Mouse (Mus musculus) lung, embryonic 16.5 days (tissue): ENCODE data around the gene Fam25c. TPM values are rescaled to one million over a fixed set of nuclear protein-coding genes. Genes with fewer than 3 reads are reported as not detected.

ENCODE experiments used
- ATAC-seq: fragments of 200-750 bp; cut with Nextera tagmentation; 2 replicates; pipeline ENCODE4 v1.8.0; 2017; ENCODE audit warnings: low read depth, mild to moderate bottlenecking, moderate library complexity
- H3K27ac ChIP-seq: fragments of 300-500 bp; sonication (generic); 2 replicates; pipeline ENCODE4 v1.5.1; 2014; ENCODE audit warnings: mild to moderate bottlenecking, control low read depth, low read length
- H3K27me3 ChIP-seq: fragments of 300-500 bp; sonication (generic); 2 replicates; pipeline ENCODE4 v1.6.1; 2014; ENCODE audit warnings: low read depth, low read length, mixed read lengths; ENCODE audit not compliant: control insufficient read depth, insufficient read depth
- H3K36me3 ChIP-seq: fragments of 300-500 bp; sonication (generic); 2 replicates; pipeline ENCODE4 v1.6.1; 2014; ENCODE audit warnings: low read length; ENCODE audit not compliant: control insufficient read depth, insufficient read depth
- H3K4me1 ChIP-seq: fragments of 300-500 bp; sonication (generic); replicated peaks from 2 replicates; pipeline ENCODE4 v1.6.1; 2014; ENCODE audit warnings: low read length, mixed read lengths; ENCODE audit not compliant: control insufficient read depth, insufficient read depth
- H3K4me2 ChIP-seq: fragments of 300-500 bp; sonication (generic); 2 replicates; pipeline ENCODE4 v1.6.1; 2014; ENCODE audit warnings: low read depth, low read length, control low read depth
- H3K4me3 ChIP-seq: fragments of 300-500 bp; sonication (generic); 2 replicates; pipeline ENCODE4 v1.5.1; 2014; ENCODE audit warnings: mild to moderate bottlenecking, low read length, control low read depth
- H3K9ac ChIP-seq: fragments of 300-500 bp; sonication (generic); 2 replicates; pipeline ENCODE4 v1.6.1; 2014; ENCODE audit warnings: low read length, control low read depth
- H3K9me3 ChIP-seq: fragments of 300-500 bp; sonication (generic); 2 replicates; pipeline ENCODE4 v1.6.1; 2016; ENCODE audit warnings: low read length; ENCODE audit not compliant: control insufficient read depth
- whole genome bisulfite sequencing: fragments of 180-500 bp; shearing (Covaris S2); extraction: QIAGEN DNeasy Blood & Tissue Kit; methylation state at CpG from one replicate; pipeline ENCODE4 v1.1.7; 2014; 5-methylcytosine and 5-hydroxymethylcytosine counted together
- polyA plus RNA-seq: library from polyadenylated mRNA; unstranded; fragments of >200 nt; fragmentation: Nextera tagmentation; extraction: Ambion mirVana; gene quantifications from 2 replicates; pipeline ENCODE4 v1.2.1, GENCODE M21; 2015

Gene Fam25c
- polyA plus RNA-seq: 1.0 TPM in 1 of 2 replicates, not detected in the other

DNA sequence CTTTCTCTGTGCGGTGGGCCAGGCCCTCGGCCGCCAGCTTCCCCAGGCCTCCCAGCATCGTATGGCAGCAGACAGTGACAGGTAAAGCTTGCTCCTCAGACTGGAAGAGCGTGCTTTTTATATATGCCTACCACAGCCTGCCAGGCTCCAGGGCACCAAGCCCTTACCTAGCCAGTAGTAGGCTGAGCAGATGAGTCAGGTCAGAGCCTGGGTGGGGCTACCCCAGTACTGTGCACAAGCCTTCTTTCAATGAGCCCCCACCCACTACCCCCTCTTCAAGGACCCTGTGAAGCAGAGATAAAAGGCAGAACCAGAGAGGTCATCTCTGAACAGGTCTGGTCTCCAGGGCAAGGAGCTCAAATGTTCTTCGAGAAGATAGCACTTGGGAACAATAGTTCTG is at the start of gene Fam25c:
TSS of gene Fam25c (minus strand) at position 133 of the 400 bp plus-strand sequence.
- Histone ChIP-seq H3K4me3 (no peak within 1 kb of the TSS), H3K36me3 (no peaks in the 10 kb centered on the region), H3K27me3 (no peaks in the 10 kb centered on the region), H3K27ac (no peak within 1 kb of the TSS), H3K9ac (no peak within 1 kb of the TSS), H3K9me3 (no peaks in the 10 kb centered on the region), H3K4me2 (no peak within 1 kb of the TSS), H3K4me1 (peaks cover 2% of the 10 kb centered on the region; the same call in 1 of the 2 replicates)
- ATAC-seq: peak; percentile 52; the same call in 1 of the 2 replicates
- 55% methylated on average over 6 of the region's 6 CpGs for WGBS

DNA sequence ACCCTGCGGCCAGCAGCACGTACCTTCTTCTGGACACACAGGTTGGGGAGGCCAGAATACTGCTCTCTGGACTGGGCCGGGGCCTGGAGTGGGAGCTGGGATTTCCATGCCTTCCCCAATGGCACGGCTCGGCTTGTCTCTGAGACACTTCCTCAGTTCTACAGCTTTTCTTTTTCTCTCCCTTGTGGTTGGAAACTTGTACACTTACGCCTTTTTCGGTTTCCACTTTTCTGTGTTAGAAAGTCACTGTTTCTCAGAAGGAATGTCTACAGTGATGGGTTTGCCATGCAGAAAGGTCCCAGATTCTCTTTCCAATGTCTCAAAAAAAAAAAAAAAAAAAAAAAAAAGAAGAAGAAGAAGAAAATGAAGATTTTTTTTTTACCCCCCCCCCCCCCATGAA is 48.2 kb upstream of the Fam25c start:
- Histone ChIP-seq H3K4me1 (no peaks in the 10 kb centered on the region), H3K9me3 (no peaks in the 10 kb centered on the region), H3K9ac (no peak overlapping the region), H3K4me2 (no peak overlapping the region), H3K36me3 (peaks cover 31% of the 10 kb centered on the region), H3K4me3 (no peak overlapping the region), H3K27me3 (no peaks in the 10 kb centered on the region), H3K27ac (no peak overlapping the region)
- ATAC-seq: no peak
- WGBS: 91% methylated on average over 7 of the region's 7 CpGs

DNA sequence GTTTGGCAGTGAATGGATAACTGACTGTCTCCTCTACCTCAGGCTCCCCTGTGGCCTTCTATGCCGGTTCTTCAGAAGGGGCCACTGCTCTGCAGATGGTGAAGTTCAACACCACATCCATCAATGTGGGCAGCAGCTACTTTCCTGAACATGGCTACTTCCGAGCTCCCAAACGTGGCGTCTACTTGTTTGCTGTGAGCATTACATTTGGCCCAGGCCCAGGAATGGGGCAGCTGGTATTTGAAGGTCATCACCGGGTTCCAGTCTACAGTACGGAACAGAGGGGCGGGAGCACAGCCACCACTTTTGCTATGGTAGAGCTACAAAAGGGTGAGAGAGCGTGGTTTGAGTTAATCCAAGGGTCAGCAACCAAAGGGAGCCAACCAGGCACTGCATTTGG is 47.6 kb upstream of the Fam25c start:
- no peaks in the 10 kb centered on the region for H3K9me3 ChIP-seq
- H3K9ac ChIP-seq: no peak overlapping the region
- no peak for ATAC-seq
- H3K27ac ChIP-seq: no peak overlapping the region
- H3K4me3 ChIP-seq: no peak overlapping the region
- H3K4me2 ChIP-seq: no peak overlapping the region
- no peaks in the 10 kb centered on the region for H3K4me1 ChIP-seq
- H3K27me3 ChIP-seq: no peaks in the 10 kb centered on the region
- WGBS: 48% methylated on average over 8 of the region's 8 CpGs
- H3K36me3 ChIP-seq: peaks cover 29% of the 10 kb centered on the region

DNA sequence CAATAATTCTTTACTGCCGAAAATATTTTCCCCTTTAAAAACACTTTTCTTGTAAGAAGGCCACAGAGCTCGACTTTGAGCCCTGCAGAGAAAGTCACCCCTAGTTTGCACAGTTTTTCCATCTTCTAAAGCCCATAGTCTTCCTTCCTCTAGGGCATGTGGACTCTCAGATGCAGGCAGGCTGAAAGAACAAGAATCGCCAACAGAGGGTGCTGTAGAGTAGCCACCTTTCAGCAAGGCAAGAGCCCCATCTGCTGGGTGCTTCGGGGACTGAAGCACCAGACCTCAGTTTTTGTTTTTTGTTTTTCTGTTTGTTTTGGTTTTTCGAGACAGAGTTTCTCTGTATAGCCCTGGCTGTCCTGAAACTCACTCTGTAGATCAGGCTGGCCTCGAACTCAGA is 45.9 kb upstream of the Fam25c start:
- Histone ChIP-seq H3K9ac (no peak overlapping the region), H3K9me3 (no peaks in the 10 kb centered on the region), H3K27ac (no peak overlapping the region), H3K36me3 (peaks cover 17% of the 10 kb centered on the region), H3K4me2 (no peak overlapping the region), H3K4me1 (no peaks in the 10 kb centered on the region), H3K4me3 (no peak overlapping the region), H3K27me3 (no peaks in the 10 kb centered on the region)
- ATAC-seq: no peak
- 52% methylated on average over 6 of the region's 6 CpGs for WGBS

DNA sequence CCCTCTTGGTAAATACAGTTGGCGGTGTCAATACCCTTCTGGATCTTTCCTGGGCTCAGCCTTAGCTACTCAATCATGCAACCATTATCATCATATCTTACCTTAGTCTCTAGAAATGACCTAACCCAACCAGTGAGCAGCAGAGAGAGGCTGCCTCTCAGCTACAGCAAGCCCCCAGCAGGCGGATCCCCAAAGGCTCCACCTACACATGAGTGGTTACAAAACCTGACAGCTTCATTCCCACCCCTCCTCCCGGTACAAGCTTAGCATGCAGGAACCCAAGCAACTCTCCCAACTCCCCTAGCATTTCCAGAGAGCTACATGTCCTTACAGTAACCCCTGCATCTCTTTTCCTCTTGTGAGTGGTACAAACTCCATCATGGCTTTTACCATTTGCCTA is 44.8 kb upstream of the Fam25c start:
- H3K4me3 ChIP-seq: no peak overlapping the region
- 91% methylated on average over 3 of the region's 3 CpGs for WGBS
- H3K36me3 ChIP-seq: peaks cover 13% of the 10 kb centered on the region
- no peak overlapping the region for H3K27ac ChIP-seq
- H3K9ac ChIP-seq: no peak overlapping the region
- no peaks in the 10 kb centered on the region for H3K4me1 ChIP-seq
- no peaks in the 10 kb centered on the region for H3K27me3 ChIP-seq
- H3K4me2 ChIP-seq: no peak overlapping the region
- no peak for ATAC-seq
- no peaks in the 10 kb centered on the region for H3K9me3 ChIP-seq

DNA sequence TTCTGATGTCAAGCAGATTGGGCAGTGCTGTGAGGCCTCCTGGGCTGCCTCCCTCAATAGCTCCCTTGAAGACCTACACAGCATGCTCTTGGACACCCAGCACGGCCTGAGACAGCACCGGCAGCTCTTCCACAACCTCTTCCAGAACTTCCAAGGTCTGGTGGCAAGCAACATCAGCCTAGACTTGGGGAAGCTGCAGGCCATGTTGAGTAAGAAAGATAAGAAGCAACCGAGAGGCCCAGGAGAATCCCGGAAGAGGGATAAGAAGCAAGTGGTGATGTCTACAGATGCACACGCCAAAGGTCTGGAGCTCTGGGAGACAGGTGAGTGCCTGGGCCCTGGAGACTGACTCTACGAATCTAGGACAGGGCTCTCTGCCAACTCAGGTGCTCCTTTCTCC is 44.1 kb upstream of the Fam25c start:
- Histone ChIP-seq H3K4me3 (no peak overlapping the region), H3K9me3 (no peaks in the 10 kb centered on the region), H3K4me2 (no peak overlapping the region), H3K9ac (no peak overlapping the region), H3K27ac (no peak overlapping the region), H3K4me1 (no peaks in the 10 kb centered on the region), H3K27me3 (no peaks in the 10 kb centered on the region), H3K36me3 (peaks cover 6% of the 10 kb centered on the region)
- 89% methylated on average over 6 of the region's 6 CpGs for WGBS
- no peak for ATAC-seq

DNA sequence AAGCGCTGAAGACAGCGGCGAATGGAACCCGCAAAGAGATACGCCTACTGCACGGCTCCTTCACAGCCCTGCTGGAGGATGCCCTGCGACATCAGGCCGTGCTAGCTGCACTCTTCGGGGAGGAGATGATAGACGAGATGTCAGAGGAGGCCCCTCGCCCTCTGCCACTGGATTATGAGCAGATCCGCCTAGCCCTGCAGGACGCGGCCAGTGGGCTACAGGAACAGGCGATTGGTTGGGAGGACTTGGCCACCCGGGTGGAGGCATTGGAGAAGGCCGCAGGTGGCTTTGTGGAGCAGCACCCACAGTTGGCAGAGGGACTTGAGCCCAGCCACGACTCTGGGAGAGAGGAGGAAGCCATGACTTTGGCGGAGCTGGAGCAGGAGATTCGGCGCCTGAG is 43.7 kb upstream of the Fam25c start:
- no peak for ATAC-seq
- H3K4me3 ChIP-seq: no peak overlapping the region
- H3K4me1 ChIP-seq: no peaks in the 10 kb centered on the region
- no peak overlapping the region for H3K4me2 ChIP-seq
- H3K27me3 ChIP-seq: no peaks in the 10 kb centered on the region
- 84% methylated on average over 21 of the region's 21 CpGs for WGBS
- no peak overlapping the region for H3K9ac ChIP-seq
- H3K27ac ChIP-seq: no peak overlapping the region
- no peaks in the 10 kb centered on the region for H3K9me3 ChIP-seq
- peaks cover 6% of the 10 kb centered on the region; the same call in 1 of the 2 replicates for H3K36me3 ChIP-seq

DNA sequence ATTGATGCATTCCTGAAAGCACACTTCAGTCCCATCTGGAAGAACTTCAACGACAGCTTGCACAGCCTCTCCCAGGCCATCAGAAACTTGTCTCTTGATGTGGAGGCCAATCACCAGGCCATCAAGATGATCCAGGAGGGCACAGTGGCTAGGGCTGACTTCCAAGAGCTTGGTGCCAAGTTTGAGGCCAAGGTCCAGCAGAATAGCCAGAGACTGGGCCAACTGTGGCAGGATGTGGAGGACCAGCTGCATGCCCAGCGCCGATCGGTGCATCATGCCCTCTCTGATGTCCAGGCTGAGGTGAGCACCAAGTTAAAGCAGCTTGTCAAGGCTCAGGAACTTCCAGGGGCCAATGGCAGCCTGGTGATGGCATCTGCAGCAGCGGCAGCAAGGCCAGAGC is 42.6 kb upstream of the Fam25c start:
- H3K9ac ChIP-seq: no peak overlapping the region
- ATAC-seq: no peak
- H3K36me3 ChIP-seq: peaks cover 6% of the 10 kb centered on the region; the same call in 1 of the 2 replicates
- H3K27ac ChIP-seq: no peak overlapping the region
- H3K9me3 ChIP-seq: no peaks in the 10 kb centered on the region
- H3K27me3 ChIP-seq: no peaks in the 10 kb centered on the region
- H3K4me2 ChIP-seq: no peak overlapping the region
- no peaks in the 10 kb centered on the region for H3K4me1 ChIP-seq
- 88% methylated on average over 5 of the region's 5 CpGs for WGBS
- H3K4me3 ChIP-seq: no peak overlapping the region

DNA sequence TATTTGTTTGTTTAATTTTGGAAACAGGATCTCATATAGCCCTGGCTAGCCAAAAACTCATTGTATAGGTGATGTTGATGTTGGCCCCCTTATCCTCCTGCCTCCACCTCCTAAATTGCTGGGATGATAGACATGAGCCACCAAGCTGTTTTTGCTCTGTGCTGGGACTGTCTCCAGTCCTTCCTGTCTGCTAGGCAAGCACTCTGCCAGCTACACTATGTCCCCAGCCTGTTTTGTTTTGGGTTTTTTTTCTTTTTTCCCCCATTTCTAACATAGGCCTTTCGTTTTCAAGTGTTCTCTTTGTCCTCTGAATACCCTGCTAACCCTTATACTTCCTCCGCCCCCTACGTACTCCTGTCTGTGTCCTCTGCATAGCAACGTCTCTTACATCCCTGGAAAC is 38.1 kb upstream of the Fam25c start:
- H3K36me3 ChIP-seq: no peaks in the 10 kb centered on the region
- no peak overlapping the region for H3K27ac ChIP-seq
- H3K9ac ChIP-seq: no peak overlapping the region
- no peak overlapping the region for H3K4me3 ChIP-seq
- WGBS: 68% methylated on average over 4 of the region's 4 CpGs
- no peaks in the 10 kb centered on the region for H3K4me1 ChIP-seq
- H3K4me2 ChIP-seq: no peak overlapping the region
- no peak for ATAC-seq
- H3K9me3 ChIP-seq: peaks cover 3% of the 10 kb centered on the region; the same call in 1 of the 2 replicates
- no peaks in the 10 kb centered on the region for H3K27me3 ChIP-seq
